Mouse (Mus musculus) effector memory CD4-positive, alpha-beta T cell, adult 5 months (primary cell): Measurements from ENCODE around the gene Flywch2. TPM values are rescaled to one million over a fixed set of nuclear protein-coding genes. Genes with fewer than 3 reads are reported as not detected.

Source experiments
- polyA plus RNA-seq: library from polyadenylated mRNA; unstranded; fragments of 100-300 nt; shearing (Covaris generic); gene quantifications from one replicate; pipeline ENCODE4 v1.2.1, GENCODE M21; 2017

Flywch2 gene
- polyA plus RNA-seq, result 1.7 TPM

GRCm38 (mm10) chr17:23785561-23786471 is at the start of gene Flywch2:
Flywch2 (minus strand) TSS chr17:23786081.

GRCm38 (mm10) chr17:23829064-23829619 is 43.3 kb upstream of the Flywch2 start, which contains the start of gene Elob:
Elob (minus strand) TSS chr17:23829136.

GRCm38 (mm10) chr17:23790269-23791078 is 4.6 kb upstream of the Flywch2 start, which contains the start of gene Srrm2:
Srrm2 (plus strand) TSS chr17:23790532.

GRCm38 (mm10) chr17:23771284-23772218 is 14.3 kb downstream of the Flywch2 start, which contains the start of gene Flywch1:
Flywch1 (minus strand) TSS chr17:23771602.

GRCm38 (mm10) chr17:23745301-23746251 is 40.3 kb downstream of the Flywch2 start, which contains the start of gene Kremen2:
Kremen2 (minus strand) TSS chr17:23745833.

GRCm38 (mm10) chr17:23740598-23741021 is 45.3 kb downstream of the Flywch2 start, which contains the start of gene Paqr4:
Paqr4 (minus strand) TSS chr17:23740867.

Other genes starting within 250 kb of the Flywch2 start
- 6.9 TPM for gene Zfp213, start 221.8 kb downstream of the Flywch2 start, polyA plus RNA-seq
- gene Zfp13, start 186.6 kb downstream of the Flywch2 start, polyA plus RNA-seq, result not detected
- gene Zscan10, start 185.2 kb downstream of the Flywch2 start, polyA plus RNA-seq, result 4.8 TPM
- gene Mmp25, start 140.8 kb downstream of the Flywch2 start, polyA plus RNA-seq, result 0.25 TPM
- 0.19 TPM for gene Bicdl2, start 125.6 kb downstream of the Flywch2 start, polyA plus RNA-seq
- 46.6 TPM for gene Hcfc1r1, start 112.5 kb downstream of the Flywch2 start, polyA plus RNA-seq
- gene Thoc6, start 112.2 kb downstream of the Flywch2 start, polyA plus RNA-seq, result 21.0 TPM
- 20.5 TPM for gene Tnfrsf12a, start 108.6 kb downstream of the Flywch2 start, polyA plus RNA-seq
- gene Cldn6, start 106.8 kb downstream of the Flywch2 start, polyA plus RNA-seq, result not detected
- gene Cldn9, start 102.1 kb downstream of the Flywch2 start, polyA plus RNA-seq, result not detected
- not detected for gene 1520401A03Rik, start 63.3 kb downstream of the Flywch2 start, polyA plus RNA-seq
- 51.3 TPM for gene Pkmyt1, start 59.7 kb downstream of the Flywch2 start, polyA plus RNA-seq
- 3.1 TPM for gene Paqr4, start 45.2 kb downstream of the Flywch2 start, polyA plus RNA-seq
- 2.4 TPM for gene Kremen2, start 40.2 kb downstream of the Flywch2 start, polyA plus RNA-seq
- 25.6 TPM for gene Flywch1, start 14.5 kb downstream of the Flywch2 start, polyA plus RNA-seq
- gene Srrm2, start 4.5 kb upstream of the Flywch2 start, polyA plus RNA-seq, result 1,161 TPM
- 389 TPM for gene Elob, start 43.1 kb upstream of the Flywch2 start, polyA plus RNA-seq
- not detected for gene Prss33, start 50.0 kb upstream of the Flywch2 start, polyA plus RNA-seq
- gene Prss32, start 57.8 kb upstream of the Flywch2 start, polyA plus RNA-seq, result not detected
- gene Prss41, start 58.1 kb upstream of the Flywch2 start, polyA plus RNA-seq, result 3.6 TPM
- not detected for gene Prss21, start 82.0 kb upstream of the Flywch2 start, polyA plus RNA-seq
- gene Dcpp1, start 94.8 kb upstream of the Flywch2 start, polyA plus RNA-seq, result not detected
- gene Dcpp2, start 94.8 kb upstream of the Flywch2 start, polyA plus RNA-seq, result not detected
- gene Dcpp3, start 131.4 kb upstream of the Flywch2 start, polyA plus RNA-seq, result not detected
- not detected for gene Sbp, start 155.6 kb upstream of the Flywch2 start, polyA plus RNA-seq
- gene Sbpl, start 169.2 kb upstream of the Flywch2 start, polyA plus RNA-seq, result not detected
- gene Prss30, start 194.5 kb upstream of the Flywch2 start, polyA plus RNA-seq, result 1.9 TPM
- gene Prss22, start 212.0 kb upstream of the Flywch2 start, polyA plus RNA-seq, result not detected